Mouse (Mus musculus): ENCODE measurements around the gene Cuedc2.

The Cuedc2 gene

DNA sequence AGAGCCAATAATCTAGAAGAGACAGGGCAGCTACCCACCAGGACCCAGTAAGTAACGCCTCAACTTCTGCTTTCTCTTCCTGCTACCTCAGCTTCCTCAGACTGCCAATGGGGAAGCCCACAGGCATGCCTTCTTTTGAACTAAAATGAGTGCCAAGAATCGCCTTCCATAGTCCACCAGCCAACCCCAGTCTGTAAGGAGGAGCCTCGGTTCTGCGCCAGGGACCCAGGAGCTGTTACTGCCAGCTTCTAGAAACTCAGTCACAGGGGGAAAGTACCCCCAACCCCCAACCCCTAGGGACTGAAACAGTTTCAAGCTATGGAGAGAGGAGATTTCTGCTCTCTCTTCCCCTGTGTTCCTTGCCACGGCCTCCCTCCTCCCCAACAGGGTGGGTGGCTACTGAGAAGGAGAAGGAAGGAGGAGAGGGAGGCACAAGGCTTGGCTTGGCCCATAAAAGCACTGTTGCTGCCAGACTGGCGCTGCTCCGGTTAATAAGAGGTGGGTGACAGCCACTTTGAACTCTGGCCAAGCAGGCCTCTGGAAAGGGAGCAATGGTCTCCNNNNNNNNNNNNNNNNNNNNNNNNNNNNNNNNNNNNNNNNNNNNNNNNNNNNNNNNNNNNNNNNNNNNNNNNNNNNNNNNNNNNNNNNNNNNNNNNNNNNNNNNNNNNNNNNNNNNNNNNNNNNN lies 927 bp upstream of the Cuedc2 start:
- DNase-seq (ENCODE audit: low read depth, low spot score): no peak

DNA sequence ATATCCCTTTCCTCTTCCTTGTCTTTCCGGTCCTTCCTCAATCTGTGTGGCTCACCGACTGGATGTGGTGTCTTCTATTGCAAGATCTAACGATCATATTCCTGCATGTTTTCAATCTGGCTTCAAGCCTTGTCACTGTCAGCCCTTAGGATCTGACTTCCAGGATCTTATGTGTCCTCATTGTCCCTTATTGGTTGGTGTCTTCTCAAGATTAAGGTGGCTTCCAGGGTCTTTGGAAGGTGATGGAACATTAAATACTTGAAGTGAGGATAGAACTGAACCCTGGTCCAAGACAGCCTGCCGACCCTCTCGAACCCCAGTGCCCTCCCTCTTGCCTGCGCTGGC lies 412 bp upstream of the Cuedc2 start:
- no peak for DNase-seq (ENCODE audit: low read depth, low spot score)

DNA sequence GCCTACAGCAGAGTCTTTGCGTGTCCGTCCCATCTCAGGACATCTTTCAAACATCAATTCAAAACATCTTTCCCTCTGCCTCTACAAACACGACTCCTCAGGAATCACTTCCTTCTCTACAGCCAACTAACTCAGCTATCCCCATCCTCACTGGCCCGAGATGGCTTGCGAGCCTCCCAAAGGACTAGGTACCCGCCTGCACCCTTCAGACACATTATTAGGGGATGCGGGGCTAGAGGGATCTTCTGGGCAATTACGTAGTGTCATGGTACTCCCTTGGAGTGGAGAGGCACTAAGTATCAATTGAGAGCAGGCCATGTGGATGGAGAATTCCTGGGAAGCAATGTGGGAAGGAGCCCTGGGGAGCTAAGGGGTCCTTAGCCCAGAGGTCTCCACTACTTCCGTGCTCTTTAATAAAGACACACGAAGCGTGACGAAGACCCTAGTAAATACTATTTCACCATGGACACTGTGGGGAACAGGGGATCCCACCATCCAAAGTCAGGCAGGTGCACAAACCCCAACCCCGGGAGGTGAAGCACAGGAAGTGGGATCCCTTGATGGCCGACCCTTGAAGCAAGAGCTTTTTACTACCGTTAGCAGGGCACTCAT lies 677 bp downstream of the Cuedc2 start:
- DNase-seq (ENCODE audit: low read depth, low spot score): no peak

DNA sequence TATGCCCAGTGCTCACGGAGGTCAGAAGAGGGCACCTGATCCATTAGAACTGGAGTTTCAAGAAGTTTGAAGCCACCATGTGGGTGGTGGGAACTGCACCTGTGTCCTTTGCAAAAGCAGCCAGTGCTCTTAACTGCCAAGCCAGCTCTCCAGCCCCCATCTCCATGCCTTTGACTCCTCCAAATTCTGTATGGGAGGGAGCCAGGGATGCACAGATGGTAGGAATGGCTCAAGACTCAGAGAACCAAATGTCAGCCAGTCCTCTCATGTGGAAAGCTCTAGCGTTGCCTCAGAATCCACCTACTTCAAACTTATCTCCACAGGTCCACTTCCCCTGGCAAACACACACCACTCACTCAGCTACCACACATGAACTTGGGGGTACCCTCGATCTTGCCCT lies 4.6 kb downstream of the Cuedc2 start:
- no peak for DNase-seq (ENCODE audit: low read depth, low spot score)

DNA sequence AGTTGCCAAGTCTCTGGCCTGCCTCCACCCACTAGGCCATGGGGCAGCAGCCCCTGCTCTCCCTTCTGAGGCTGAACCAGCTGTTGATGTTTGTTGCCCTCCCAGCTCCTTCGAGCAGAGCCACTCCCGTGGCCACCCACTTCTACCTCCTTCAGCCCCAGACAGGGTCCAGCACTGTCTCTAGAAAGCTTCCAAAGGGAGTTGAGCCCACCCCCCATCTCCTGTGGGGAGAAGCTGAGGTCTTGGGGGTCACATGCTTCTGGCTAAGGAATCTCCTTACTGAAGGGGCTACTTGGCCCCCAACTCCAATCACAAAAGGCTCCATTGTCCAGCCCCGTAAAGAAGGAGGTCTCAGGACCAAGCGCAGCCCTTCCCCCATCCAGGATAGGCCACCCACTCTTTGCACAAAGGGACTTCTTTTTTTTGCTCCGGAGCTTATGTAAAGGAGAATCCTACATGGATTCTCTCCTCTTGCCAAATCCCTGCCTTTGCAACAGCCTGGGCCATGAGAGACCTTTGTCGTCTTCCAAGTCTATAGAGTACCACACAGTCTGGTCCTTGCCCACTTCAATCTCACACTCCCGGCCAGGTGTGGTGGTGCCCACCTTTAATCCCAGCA lies 5.7 kb downstream of the Cuedc2 start:
- DNase-seq (ENCODE audit: low read depth, low spot score): no peak

DNA sequence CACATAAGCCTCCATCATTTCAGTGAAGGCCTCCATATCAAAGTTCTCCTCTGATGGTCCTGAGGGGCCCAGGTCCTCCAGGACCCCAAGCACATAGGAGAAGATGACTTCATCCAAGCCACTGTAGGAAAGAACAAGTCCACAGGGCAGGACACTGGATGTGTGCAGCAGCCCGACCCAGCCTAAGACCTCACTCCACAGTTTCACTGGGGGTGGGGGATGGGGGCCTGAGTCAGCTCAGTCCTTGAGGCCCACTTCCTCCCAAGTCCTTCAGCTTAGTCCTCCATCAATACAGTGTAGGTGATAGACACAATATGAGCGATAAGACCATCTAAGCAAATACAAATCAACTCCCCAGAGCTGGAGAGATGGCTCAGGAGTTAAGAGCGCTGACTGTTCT lies 6.6 kb downstream of the Cuedc2 start:
- no peak for DNase-seq (ENCODE audit: low read depth, low spot score)

DNA sequence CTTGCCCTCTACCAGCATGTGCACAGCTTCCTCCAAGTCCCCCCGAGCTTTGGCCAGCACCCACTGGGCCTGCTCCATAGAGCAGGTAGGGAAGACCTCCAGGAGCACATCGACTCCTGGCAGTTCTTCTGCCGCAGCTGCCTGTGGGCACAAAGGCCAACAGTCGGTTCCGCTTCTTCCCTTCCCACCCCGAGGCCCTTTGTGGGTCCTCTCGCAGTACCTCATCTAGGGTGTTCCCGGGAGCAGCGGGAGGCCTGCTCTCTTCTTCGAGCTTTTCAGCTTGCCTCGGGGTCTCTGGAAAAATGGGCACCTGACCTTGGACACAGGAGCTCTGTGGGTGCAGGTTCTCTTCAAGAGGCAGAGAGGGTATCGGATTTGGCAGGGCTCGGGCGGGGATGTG lies 7.2 kb downstream of the Cuedc2 start:
- DNase-seq (ENCODE audit: low read depth, low spot score): no peak

DNA sequence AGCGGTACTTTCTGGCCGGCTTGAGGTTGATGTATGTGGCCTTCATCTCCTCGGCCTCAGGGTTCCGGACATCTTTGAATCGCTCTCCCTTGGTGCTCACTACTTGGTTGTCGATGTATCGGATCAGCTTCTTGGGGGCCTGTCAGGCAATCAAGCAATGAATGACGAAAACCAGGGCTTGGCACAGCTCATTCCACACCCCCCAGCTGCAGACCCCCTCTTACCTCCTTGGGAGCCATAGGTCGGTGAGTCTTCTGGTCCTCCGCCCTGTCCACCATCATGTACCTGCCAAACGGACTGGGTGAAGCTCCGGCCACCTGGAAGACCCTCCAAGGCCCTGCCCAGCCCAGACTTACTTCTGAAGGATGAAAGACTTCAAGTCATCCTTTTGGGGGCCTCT lies 7.8 kb downstream of the Cuedc2 start:
- DNase-seq (ENCODE audit: low read depth, low spot score): no peak

DNA sequence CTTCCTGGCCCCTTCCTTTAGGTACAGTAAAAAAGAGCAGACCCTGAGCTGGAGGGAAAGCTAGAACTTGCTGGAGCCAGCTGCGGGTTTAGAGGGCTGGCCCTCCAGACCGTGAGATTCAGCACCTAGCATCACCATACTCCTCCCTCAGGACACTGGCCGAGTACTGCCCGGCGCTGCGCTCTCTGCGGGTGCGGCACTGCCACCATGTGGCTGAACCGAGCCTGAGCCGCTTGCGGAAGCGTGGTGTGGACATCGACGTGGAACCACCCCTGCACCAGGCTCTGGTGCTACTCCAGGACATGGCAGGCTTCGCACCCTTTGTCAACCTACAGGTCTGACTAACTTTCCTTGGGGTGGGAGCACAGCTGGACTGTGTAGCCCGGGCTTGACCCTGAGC lies 8.6 kb downstream of the Cuedc2 start:
- DNase-seq (ENCODE audit: low read depth, low spot score): no peak

DNA sequence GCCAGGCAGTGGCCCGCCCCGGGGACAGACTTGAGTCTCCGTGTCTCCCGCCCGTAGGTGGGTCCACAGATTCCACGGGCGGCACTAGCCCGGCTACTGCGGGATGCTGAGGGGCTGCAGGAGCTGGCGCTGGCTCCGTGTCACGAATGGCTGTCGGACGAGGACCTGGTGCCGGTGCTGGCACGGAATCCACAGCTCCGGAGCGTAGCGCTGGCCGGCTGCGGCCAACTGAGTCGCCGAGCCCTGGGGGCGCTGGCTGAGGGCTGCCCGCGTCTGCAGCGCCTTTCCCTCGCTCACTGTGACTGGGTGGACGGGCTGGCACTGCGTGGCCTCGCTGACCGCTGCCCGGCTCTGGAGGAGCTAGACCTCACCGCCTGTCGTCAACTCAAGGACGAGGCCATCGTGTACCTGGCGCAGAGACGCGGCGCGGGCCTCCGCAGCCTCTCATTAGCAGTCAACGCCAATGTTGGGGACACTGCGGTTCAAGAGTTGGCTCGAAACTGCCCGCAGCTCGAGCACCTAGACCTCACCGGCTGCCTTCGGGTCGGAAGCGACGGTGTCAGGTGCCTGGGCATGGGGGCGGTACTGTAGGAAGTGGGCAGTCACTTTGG lies 9.4 kb downstream of the Cuedc2 start:
- DNase-seq (ENCODE audit: low read depth, low spot score): no peak

DNA sequence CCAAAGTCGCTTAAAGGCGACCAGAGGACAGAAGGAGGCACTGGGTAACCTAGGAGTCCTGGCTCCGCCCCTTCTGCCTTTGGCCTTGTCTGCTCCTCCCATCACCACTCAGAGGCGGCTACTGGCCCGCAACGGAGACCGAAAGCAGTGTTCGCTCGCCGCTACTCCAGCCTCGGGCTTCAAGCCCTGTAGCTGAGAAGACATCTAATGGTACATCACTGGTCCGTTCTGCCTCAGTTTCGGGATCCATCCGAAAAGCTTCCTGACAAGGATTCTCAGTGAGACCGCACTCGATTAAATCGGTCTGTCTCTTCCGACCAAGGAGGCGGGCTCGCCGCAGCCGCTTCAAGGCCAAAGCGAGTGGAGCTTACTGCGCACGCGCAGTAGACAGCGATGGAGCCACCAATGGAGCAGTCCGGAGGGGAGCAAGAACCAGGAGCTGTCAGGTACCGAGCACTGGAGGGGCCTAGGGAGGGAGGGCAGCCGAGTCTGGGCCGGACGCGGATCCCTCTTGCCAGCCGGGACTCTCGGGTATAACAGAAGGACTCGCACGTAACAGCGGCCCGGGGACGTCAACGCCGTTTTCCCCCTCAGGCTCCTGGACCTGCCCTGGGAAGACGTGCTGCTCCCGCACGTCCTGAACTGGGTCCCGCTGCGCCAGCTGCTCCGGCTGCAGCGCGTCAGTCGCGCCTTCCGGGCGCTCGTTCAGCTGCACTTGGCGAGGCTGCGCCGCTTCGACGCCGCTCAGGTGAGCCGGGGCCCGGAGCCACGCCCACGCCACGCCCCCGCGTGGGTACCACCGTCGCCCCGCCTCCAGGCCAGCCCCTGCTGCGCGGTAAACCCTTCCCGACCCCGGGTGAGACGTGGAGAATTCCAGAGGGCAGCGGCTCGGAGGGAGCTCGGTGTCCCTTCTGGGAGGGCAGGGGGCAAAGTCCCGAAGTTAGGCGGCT lies 10.1 kb downstream of the Cuedc2 start, which contains the start of gene Fbxl15:
Fbxl15 (plus strand) TSS at position 104 of the 950 bp plus-strand sequence.
- peak; percentile 94 for DNase-seq (ENCODE audit: low read depth, low spot score)

DNA sequence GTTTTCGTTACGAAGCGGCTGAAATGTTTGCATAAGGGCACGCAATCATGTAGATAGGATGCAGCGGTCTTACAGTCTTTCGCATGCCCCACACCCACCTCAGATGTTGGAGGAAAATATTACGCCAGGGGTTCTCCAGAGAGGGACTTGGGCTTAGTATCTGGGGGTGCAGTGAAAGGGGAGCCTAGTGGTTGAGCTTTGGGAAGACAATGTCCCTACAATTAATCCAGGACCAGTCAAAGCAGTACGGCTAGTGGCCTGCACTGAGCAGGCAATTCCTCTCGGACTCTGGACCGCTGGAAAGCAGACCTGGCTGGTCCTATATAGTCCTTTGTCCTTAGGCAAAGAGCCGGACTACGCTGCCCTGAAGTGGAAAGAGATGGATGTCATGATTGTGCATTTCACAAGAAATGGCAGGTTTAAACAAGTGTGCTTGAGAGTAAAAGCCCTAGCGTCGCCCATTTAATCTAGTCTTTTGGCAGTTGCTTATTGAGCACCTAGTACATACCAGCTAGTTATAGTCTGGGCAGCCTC lies 10.9 kb downstream of the Cuedc2 start:
- no peak for DNase-seq (ENCODE audit: low read depth, low spot score)

DNA sequence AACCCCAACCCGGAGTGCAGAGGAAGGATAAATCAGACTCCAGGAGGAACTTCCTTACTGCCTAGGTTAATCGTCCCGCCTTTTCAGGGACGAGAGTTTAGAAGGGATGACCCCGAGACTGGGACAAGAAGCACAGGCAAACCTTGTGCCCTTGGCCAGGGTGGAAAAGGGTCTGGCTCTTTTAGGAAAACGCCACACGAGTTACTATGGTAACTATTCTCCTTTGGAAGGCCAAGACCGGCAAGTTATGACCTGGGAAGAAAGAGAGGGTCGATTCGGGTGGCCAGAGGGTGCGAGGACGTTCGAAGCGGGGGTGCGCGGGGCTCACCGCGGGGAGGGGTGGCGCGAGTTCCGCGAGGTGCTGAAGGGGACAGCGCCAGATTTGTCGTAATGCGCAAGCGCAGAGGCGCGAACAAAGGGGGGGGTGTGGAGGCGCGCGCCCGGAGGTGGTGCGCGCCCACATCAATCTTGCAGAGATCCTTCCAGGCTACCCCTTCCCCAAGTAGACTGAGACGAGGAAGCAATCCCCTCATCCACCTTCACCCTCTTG lies 11.7 kb downstream of the Cuedc2 start, which contains the start of gene Psd:
Psd (minus strand) TSS at position 401 of the 550 bp plus-strand sequence.
- DNase-seq (ENCODE audit: low read depth, low spot score): no peak

DNA sequence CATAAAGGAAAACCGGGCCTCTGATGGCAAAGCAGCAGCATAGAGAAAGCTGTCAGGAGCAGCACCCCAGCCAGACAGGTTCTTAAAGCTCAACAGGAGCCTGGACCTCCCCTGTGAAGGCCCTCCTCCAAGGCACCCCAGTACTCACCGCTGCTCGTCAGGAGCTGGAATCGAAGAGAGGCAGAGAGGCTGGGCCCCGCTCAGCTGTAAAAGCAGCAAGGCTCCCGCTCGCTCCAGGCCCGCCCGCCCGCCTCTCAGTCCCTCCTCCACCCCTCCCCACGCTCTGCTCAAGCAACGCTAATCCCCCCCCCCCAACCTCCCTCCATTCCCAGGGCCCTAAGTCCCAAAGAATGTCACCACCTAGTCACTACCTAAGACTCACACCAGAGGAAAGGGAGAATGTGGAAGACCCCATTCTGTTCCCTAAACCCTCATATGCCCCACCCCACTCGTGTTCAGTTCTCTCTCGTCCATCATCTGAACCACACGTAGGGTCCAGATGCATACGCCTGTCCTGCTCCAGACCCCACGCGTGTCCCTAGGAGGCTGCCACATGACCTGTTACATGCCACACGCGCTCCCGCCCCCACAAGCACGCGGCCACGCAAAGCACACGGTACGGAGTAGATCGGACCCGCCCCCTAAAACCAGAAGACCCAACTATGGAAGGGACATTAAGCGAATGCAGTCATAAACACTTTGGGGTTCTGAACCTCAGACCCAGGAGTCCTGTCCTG lies 12.3 kb downstream of the Cuedc2 start:
- DNase-seq (ENCODE audit: low read depth, low spot score): no peak

DNA sequence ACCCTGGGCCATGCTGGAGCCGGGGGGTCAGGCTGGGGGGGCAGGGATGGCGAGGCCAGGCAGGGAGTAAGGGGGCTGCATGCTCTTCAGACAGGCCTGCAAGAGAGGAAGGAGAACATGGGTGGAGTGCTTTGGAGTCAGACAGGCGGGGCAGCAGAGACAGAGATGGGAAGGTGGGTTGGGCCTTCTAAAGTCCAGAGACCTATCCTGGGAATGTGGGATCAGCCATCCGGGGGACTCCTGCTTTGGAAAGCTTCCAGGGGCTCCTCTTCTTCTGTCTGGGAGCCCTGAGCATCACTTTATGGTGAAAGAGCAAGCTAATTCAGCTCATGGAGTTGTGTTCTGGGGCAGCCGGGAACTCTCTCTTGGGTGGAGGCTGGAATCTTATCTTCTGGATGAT lies 13.6 kb downstream of the Cuedc2 start:
- no peak for DNase-seq (ENCODE audit: low read depth, low spot score)

DNA sequence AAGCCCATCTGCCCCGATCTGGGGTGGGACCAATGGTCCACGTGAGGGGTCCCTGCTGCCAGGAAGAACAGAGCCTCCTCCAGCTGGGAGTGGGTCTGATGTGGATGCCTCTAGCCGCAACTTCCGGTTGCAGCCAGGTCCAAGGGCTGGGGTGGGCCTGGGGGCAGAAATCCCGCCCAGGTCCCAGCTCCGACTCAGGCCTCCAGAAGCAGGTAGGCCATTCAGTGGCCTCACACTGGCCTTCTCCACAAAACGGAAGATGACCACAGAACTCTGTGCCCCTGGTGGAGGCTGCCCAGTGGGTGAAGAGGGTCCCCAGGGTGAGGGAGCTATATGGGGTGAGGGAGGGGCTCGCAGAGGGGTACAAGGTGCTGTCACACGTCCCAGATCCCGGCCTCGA lies 14.1 kb downstream of the Cuedc2 start:
- DNase-seq (ENCODE audit: low read depth, low spot score): no peak

DNA sequence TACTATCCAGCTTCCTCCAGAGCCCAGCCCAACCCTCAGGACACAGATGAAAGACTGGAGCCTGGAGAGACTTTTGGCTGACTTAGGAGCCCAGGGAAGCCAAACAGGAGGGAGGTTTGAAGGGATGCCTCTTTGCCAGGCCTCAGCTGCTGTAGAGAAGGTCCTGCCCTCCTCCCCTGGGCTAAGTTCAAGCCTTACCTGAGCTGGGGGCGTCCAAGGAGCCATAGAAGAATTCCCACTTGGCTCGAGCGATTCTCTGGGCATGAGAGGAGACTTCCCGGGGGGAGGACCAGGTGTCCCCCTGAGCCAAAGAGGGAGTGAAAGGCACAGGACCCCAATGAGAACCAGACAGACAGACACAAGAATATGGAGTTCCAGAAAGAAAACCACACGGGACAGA lies 14.8 kb downstream of the Cuedc2 start:
- DNase-seq (ENCODE audit: low read depth, low spot score): no peak

DNA sequence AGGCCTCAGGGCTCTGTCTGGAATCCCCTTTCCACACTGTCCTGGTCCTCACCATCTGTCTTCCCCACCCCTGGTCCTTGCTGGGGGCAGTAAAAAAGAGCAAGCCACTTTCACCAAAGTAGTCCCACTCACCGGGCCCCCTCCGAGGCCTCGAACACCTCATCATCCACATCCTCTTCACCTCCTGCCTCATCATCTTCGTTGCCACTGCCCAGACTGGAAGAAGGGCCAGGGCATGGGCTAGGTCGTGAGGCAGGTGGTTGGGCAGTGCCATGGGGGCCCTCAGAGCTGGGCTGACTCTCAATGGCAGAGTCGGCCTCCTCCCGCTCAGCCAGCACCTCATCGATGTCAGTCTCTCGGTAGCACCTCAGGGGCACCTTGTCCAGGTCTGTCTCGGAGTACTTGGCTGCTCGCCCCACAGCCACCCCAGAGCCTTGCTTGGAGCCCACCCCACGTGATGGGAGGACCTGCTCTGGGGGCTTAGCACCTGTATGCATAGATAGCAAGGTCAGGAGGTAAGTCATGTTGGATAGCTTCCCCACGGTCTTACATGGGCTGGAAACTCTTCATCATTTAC lies 15.4 kb downstream of the Cuedc2 start:
- DNase-seq (ENCODE audit: low read depth, low spot score): no peak

DNA sequence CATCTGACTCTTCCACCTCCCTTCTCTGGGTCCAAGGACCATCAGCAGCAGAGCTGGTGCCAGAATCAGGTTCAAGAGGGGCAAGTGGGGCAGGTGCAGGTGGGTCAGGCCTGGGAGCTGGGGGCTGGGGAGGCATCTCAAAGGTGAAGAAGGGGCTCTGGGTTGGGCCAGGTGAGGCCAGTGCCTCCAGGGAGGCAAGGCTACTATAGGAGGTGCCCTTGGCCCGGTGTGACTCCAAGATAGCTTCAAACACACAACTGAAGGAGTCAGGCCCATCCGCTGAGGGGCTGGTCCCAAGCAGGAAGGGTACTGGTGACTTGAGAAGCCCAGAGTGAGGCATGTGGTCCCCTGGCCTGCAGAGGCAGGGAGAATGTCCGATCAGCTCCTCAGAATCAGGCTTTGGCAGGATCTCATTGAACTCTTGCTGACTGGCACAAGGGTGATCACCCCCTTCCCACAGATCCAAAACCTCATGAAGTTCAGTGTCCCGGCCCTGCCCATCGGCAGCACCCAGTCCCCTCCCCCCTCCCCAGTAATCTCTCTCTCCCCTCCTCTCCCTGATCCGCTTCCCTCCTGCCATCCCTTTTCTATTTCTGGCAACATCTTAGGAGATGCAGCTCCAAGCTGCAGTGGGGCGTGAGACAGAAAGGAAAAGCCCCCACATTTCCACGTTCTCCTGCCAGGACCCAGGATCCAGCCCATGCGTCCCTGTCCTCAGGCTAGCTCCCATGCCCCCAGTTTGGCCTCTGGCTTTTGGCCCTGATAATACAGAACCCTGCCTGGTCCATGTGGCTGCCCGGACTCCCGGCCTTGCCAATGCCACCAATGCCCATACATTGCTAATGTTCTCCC lies 16.1 kb downstream of the Cuedc2 start:
- no peak for DNase-seq (ENCODE audit: low read depth, low spot score)
